Mouse (Mus musculus) liver, adult (tissue): Measurements from ENCODE around the gene Ccdc32.

ENCODE experiments used
- GATA4 ChIP-seq: IDR thresholded peaks from 2 replicates; pipeline ENCODE4 v1.6.1; 2014; ENCODE audit warnings: mild to moderate bottlenecking, low read length; ENCODE audit not compliant: insufficient replicate concordance

Ccdc32 gene

GRCm38 (mm10) chr2:118980841-118981240 lies 48.4 kb downstream of the Ccdc32 start:
- TF ChIP-seq GATA4: no peak

GRCm38 (mm10) chr2:118978064-118978463 lies 51.1 kb downstream of the Ccdc32 start:
- no peak for TF ChIP-seq GATA4

- no peak for TF ChIP-seq GATA4
These were observed 52.3 kb downstream of the Ccdc32 start for GRCm38 (mm10) chr2:118976941-118977340.

- peak; percentile 53; the same call in 1 of the 2 replicates for TF ChIP-seq GATA4
These were observed 52.8 kb downstream of the Ccdc32 start for GRCm38 (mm10) chr2:118976282-118976929.

- no peak for TF ChIP-seq GATA4
These were observed 53.3 kb downstream of the Ccdc32 start for GRCm38 (mm10) chr2:118975855-118976254.

- TF ChIP-seq GATA4: peak; percentile 50; the same call in 1 of the 2 replicates
These were observed 56.4 kb downstream of the Ccdc32 start for GRCm38 (mm10) chr2:118972687-118973376.

GRCm38 (mm10) chr2:118972048-118972447 lies 57.1 kb downstream of the Ccdc32 start:
- TF ChIP-seq GATA4: no peak

GRCm38 (mm10) chr2:118969585-118970147 lies 59.5 kb downstream of the Ccdc32 start:
- no peak for TF ChIP-seq GATA4
